Mouse (Mus musculus): ENCODE measurements around the gene Gm47189. TPM values are rescaled to one million over a fixed set of nuclear protein-coding genes. Genes with fewer than 3 reads are reported as not detected.
"Not testable (repeated sequence)": the region's sequence is repeated elsewhere in the genome, so short reads cannot be mapped to it uniquely, and the experiment has no call there.

The Gm47189 gene
- polyA plus RNA-seq (2012; rRNA removed) (not detected in 2 replicates), polyA plus RNA-seq (2014; fragmentation: Nextera tagmentation; extraction: Ambion mirVana) (not detected in 2 replicates)

- not testable (repeated sequence) for H3K27me3 ChIP-seq (ENCODE audit: control insufficient read depth, insufficient read depth, low read length); H3K9ac ChIP-seq (replicated peaks); H3K4me1 ChIP-seq (replicated peaks; ENCODE audit: control insufficient read depth in 2 of 2, insufficient read depth in 2 of 2, low read length in 1 of 2); ATAC-seq (ENCODE audit: insufficient read depth); H3K36me3 ChIP-seq (replicated peaks; ENCODE audit: control insufficient read depth, insufficient read depth, low read depth); H3K9me3 ChIP-seq (ENCODE audit: control insufficient read depth, low read length); H3K4me3 ChIP-seq (ENCODE audit: insufficient read depth in 1 of 2, low read depth in 2 of 2, low read length in 2 of 2); H3K27ac ChIP-seq; DNase-seq (ENCODE audit: low read depth in 3 of 3, low spot score in 3 of 3); H3K4me2 ChIP-seq (ENCODE audit: low read depth)
Observed at GRCm38 (mm10) chr14:41772341-41772740, at the start of gene Gm47189. TSS of gene Gm47189 (minus strand) at chr14:41772441.

- 63% methylated on average over 2 of the region's 3 CpGs for WGBS (ENCODE audit: insufficient replicate concordance)
- not testable (repeated sequence) for H3K9ac ChIP-seq (replicated peaks); DNase-seq (ENCODE audit: low read depth in 3 of 3, low spot score in 3 of 3); H3K27ac ChIP-seq; H3K4me1 ChIP-seq (replicated peaks; ENCODE audit: control insufficient read depth in 2 of 2, insufficient read depth in 2 of 2, low read length in 1 of 2); H3K4me2 ChIP-seq (ENCODE audit: low read depth); H3K27me3 ChIP-seq (ENCODE audit: control insufficient read depth, insufficient read depth, low read length); H3K9me3 ChIP-seq (ENCODE audit: control insufficient read depth, low read length); H3K36me3 ChIP-seq (replicated peaks; ENCODE audit: control insufficient read depth, insufficient read depth, low read depth); ATAC-seq (ENCODE audit: insufficient read depth); H3K4me3 ChIP-seq (ENCODE audit: insufficient read depth in 1 of 2, low read depth in 2 of 2, low read length in 2 of 2)
Observed at GRCm38 (mm10) chr14:41755931-41756330, 16.3 kb downstream of the Gm47189 start.

DNA sequence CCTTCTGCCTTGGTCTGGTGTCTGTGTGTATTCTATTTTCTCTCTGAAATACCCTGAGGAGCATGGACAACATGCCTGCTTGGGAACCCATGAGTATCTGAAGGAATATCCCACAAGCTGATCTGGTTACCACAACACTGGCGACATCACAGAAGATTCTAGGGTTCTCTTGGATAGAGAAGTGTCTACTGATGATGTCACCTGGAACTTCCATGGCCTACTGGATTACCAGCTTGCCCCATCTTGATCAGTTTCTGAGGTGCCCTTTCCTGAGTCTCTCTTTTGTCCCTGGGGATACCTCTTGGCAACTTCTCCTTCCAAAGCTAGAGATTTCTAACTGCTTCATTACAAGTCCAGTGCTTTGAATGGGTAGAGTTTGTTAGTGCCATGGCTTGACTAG, 21.7 kb downstream of the Gm47189 start, which contains the start of gene Gm7929:
Gm7929 (minus strand) TSS at position 101 of the 400 bp plus-strand sequence.
- not testable (repeated sequence) for ATAC-seq (ENCODE audit: insufficient read depth); H3K4me2 ChIP-seq (ENCODE audit: low read depth); DNase-seq (ENCODE audit: low read depth in 3 of 3, low spot score in 3 of 3); H3K27ac ChIP-seq; H3K4me3 ChIP-seq (ENCODE audit: insufficient read depth in 1 of 2, low read depth in 2 of 2, low read length in 2 of 2); H3K9ac ChIP-seq (replicated peaks); H3K4me1 ChIP-seq (replicated peaks; ENCODE audit: control insufficient read depth in 2 of 2, insufficient read depth in 2 of 2, low read length in 1 of 2); H3K9me3 ChIP-seq (ENCODE audit: control insufficient read depth, low read length); H3K27me3 ChIP-seq (ENCODE audit: control insufficient read depth, insufficient read depth, low read length); H3K36me3 ChIP-seq (replicated peaks; ENCODE audit: control insufficient read depth, insufficient read depth, low read depth)
- WGBS (ENCODE audit: insufficient replicate concordance), result no CpG with 5 or more reads among the region's 1 CpGs

GRCm38 (mm10) chr14:41723437-41723836, 48.8 kb downstream of the Gm47189 start:
- not testable (repeated sequence) for DNase-seq (ENCODE audit: low read depth in 3 of 3, low spot score in 3 of 3); H3K4me3 ChIP-seq (ENCODE audit: insufficient read depth in 1 of 2, low read depth in 2 of 2, low read length in 2 of 2); H3K36me3 ChIP-seq (replicated peaks; ENCODE audit: control insufficient read depth, insufficient read depth, low read depth); H3K4me2 ChIP-seq (ENCODE audit: low read depth); H3K27ac ChIP-seq; H3K9ac ChIP-seq (replicated peaks); ATAC-seq (ENCODE audit: insufficient read depth); H3K9me3 ChIP-seq (ENCODE audit: control insufficient read depth, low read length); H3K4me1 ChIP-seq (replicated peaks; ENCODE audit: control insufficient read depth in 2 of 2, insufficient read depth in 2 of 2, low read length in 1 of 2); H3K27me3 ChIP-seq (ENCODE audit: control insufficient read depth, insufficient read depth, low read length)
- WGBS (ENCODE audit: insufficient replicate concordance), result 62% methylated on average over 15 of the region's 17 CpGs

DNA sequence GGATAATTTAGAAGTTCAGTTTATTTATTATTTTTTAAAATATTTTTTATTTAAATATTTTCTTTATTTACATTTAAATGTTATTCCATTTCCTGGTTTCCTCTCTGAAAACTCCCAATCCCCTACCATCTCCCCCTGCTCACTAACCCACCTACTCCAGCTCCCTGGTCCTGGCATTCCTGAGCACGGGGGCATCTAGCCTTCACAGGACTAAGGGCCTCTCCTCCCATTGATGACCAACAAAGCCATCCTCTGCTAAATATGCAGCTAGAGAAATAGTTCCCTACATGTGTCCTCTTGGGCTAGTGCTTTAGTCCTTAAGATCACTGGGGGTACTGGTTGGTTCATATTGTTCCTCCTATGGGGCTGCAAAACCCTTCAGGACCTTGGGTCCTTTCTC, 55.1 kb downstream of the Gm47189 start:
- WGBS (ENCODE audit: insufficient replicate concordance), result 55% methylated on average over 1 of the region's 1 CpGs
- not testable (repeated sequence) for H3K9me3 ChIP-seq (ENCODE audit: control insufficient read depth, low read length); H3K36me3 ChIP-seq (replicated peaks; ENCODE audit: control insufficient read depth, insufficient read depth, low read depth); H3K4me2 ChIP-seq (ENCODE audit: low read depth); DNase-seq (ENCODE audit: low read depth in 3 of 3, low spot score in 3 of 3); H3K9ac ChIP-seq (replicated peaks); H3K4me1 ChIP-seq (replicated peaks; ENCODE audit: control insufficient read depth in 2 of 2, insufficient read depth in 2 of 2, low read length in 1 of 2); ATAC-seq (ENCODE audit: insufficient read depth); H3K27ac ChIP-seq; H3K27me3 ChIP-seq (ENCODE audit: control insufficient read depth, insufficient read depth, low read length); H3K4me3 ChIP-seq (ENCODE audit: insufficient read depth in 1 of 2, low read depth in 2 of 2, low read length in 2 of 2)

Other genes starting within 250 kb of the Gm47189 start
- gene Gm7970, start 216.9 kb downstream of the Gm47189 start, polyA plus RNA-seq (2012; rRNA removed), result not detected in 2 replicates
- gene Gm7970, start 216.9 kb downstream of the Gm47189 start, polyA plus RNA-seq (2014; fragmentation: Nextera tagmentation; extraction: Ambion mirVana), result not detected in 2 replicates
- not detected in 2 replicates for gene 1700049E17Rik2, start 199.2 kb downstream of the Gm47189 start, polyA plus RNA-seq (2012; rRNA removed)
- not detected in 2 replicates for gene 1700049E17Rik2, start 199.2 kb downstream of the Gm47189 start, polyA plus RNA-seq (2014; fragmentation: Nextera tagmentation; extraction: Ambion mirVana)
- gene Gm3072, start 147.8 kb downstream of the Gm47189 start, polyA plus RNA-seq (2012; rRNA removed), result not detected in 2 replicates
- gene Gm3072, start 147.8 kb downstream of the Gm47189 start, polyA plus RNA-seq (2014; fragmentation: Nextera tagmentation; extraction: Ambion mirVana), result not detected in 2 replicates
- not detected in 2 replicates for gene Gm3676, start 126.0 kb downstream of the Gm47189 start, polyA plus RNA-seq (2012; rRNA removed)
- not detected in 2 replicates for gene Gm3676, start 126.0 kb downstream of the Gm47189 start, polyA plus RNA-seq (2014; fragmentation: Nextera tagmentation; extraction: Ambion mirVana)
- gene Gm8068, start 70.6 kb downstream of the Gm47189 start, polyA plus RNA-seq (2012; rRNA removed), result not detected in 2 replicates
- not detected in 2 replicates for gene Gm8068, start 70.6 kb downstream of the Gm47189 start, polyA plus RNA-seq (2014; fragmentation: Nextera tagmentation; extraction: Ambion mirVana)
- gene Gm7929, start 21.8 kb downstream of the Gm47189 start, polyA plus RNA-seq (2012; rRNA removed), result not detected in 2 replicates
- gene Gm7929, start 21.8 kb downstream of the Gm47189 start, polyA plus RNA-seq (2014; fragmentation: Nextera tagmentation; extraction: Ambion mirVana), result not detected in 2 replicates
- gene Gm7980, start 134.8 kb upstream of the Gm47189 start, polyA plus RNA-seq (2012; rRNA removed), result not detected in 2 replicates
- not detected in 2 replicates for gene Gm7980, start 134.8 kb upstream of the Gm47189 start, polyA plus RNA-seq (2014; fragmentation: Nextera tagmentation; extraction: Ambion mirVana)
- not detected in 2 replicates for gene 1700049E17Rik1, start 152.5 kb upstream of the Gm47189 start, polyA plus RNA-seq (2012; rRNA removed)
- not detected in 2 replicates for gene 1700049E17Rik1, start 152.5 kb upstream of the Gm47189 start, polyA plus RNA-seq (2014; fragmentation: Nextera tagmentation; extraction: Ambion mirVana)
- gene 1700024B05Rik, start 171.6 kb upstream of the Gm47189 start, polyA plus RNA-seq (2012; rRNA removed), result not detected in 2 replicates
- not detected in 2 replicates for gene 1700024B05Rik, start 171.6 kb upstream of the Gm47189 start, polyA plus RNA-seq (2014; fragmentation: Nextera tagmentation; extraction: Ambion mirVana)
- gene Gm6401, start 195.5 kb upstream of the Gm47189 start, polyA plus RNA-seq (2012; rRNA removed), result not detected in 2 replicates
- gene Gm6401, start 195.5 kb upstream of the Gm47189 start, polyA plus RNA-seq (2014; fragmentation: Nextera tagmentation; extraction: Ambion mirVana), result not detected in 2 replicates
- not detected in 2 replicates for gene Gm3543, start 210.9 kb upstream of the Gm47189 start, polyA plus RNA-seq (2012; rRNA removed)
- not detected in 2 replicates for gene Gm3543, start 210.9 kb upstream of the Gm47189 start, polyA plus RNA-seq (2014; fragmentation: Nextera tagmentation; extraction: Ambion mirVana)

Measured in liver, embryonic 14.5 days (tissue).